Mouse (Mus musculus) midbrain, embryonic 16.5 days (tissue): Measurements from ENCODE around the gene Angptl2. TPM values are rescaled to one million over a fixed set of nuclear protein-coding genes. Genes with fewer than 3 reads are reported as not detected.
A peak's percentile ranks its signal among the peaks of the same experiment; 100 is the strongest.

ENCODE experiments used
- ATAC-seq: fragments of 200-750 bp; cut with Nextera tagmentation; 2 replicates; pipeline ENCODE4 v1.8.0; 2017; ENCODE audit warnings: moderate TSS enrichment
- H3K27ac ChIP-seq: fragments of 300-500 bp; sonication (generic); 2 replicates; pipeline ENCODE4 v1.5.1; 2014; ENCODE audit warnings: mild to moderate bottlenecking, low read length, mixed read lengths
- H3K27me3 ChIP-seq: fragments of 300-500 bp; sonication (generic); 2 replicates; pipeline ENCODE4 v1.6.1; 2014; ENCODE audit warnings: low read depth, low read length, mixed read lengths; ENCODE audit not compliant: control insufficient read depth, insufficient read depth
- H3K36me3 ChIP-seq: fragments of 300-500 bp; sonication (generic); 2 replicates; pipeline ENCODE4 v1.6.1; 2014; ENCODE audit warnings: mild to moderate bottlenecking, low read length, moderate library complexity, mixed read lengths; ENCODE audit not compliant: control insufficient read depth, insufficient read depth
- H3K4me1 ChIP-seq: fragments of 300-500 bp; sonication (generic); 2 replicates; pipeline ENCODE4 v1.6.1; 2014; ENCODE audit warnings: mild to moderate bottlenecking, low read length, mixed read lengths; ENCODE audit not compliant: control insufficient read depth, insufficient read depth
- H3K4me2 ChIP-seq: fragments of 300-500 bp; sonication (generic); 2 replicates; pipeline ENCODE4 v1.6.1; 2014; ENCODE audit warnings: mild to moderate bottlenecking, low read length, mixed read lengths
- H3K4me3 ChIP-seq: fragments of 300-500 bp; sonication (generic); 2 replicates; pipeline ENCODE4 v1.5.1; 2014; ENCODE audit warnings: low read depth, mild to moderate bottlenecking, low read length, moderate library complexity, mixed read lengths
- H3K9ac ChIP-seq: fragments of 300-500 bp; sonication (generic); 2 replicates; pipeline ENCODE4 v1.6.1; 2014; ENCODE audit warnings: low read depth, low read length, mixed read lengths
- H3K9me3 ChIP-seq: fragments of 300-500 bp; sonication (generic); replicated peaks from 2 replicates; pipeline ENCODE4 v1.6.1; 2014; ENCODE audit warnings: mild to moderate bottlenecking, low read length, mixed read lengths; ENCODE audit not compliant: control insufficient read depth, poor library complexity, severe bottlenecking
- WGBS: fragments of 180-500 bp; shearing (Covaris S2); extraction: QIAGEN DNeasy Blood & Tissue Kit; methylation state at CpG from one replicate; pipeline ENCODE4 v1.1.7; 2014; 5-methylcytosine and 5-hydroxymethylcytosine counted together
- polyA plus RNA-seq: library from polyadenylated mRNA; unstranded; fragments of >200 nt; fragmentation: Nextera tagmentation; extraction: Ambion mirVana; gene quantifications from 2 replicates; pipeline ENCODE4 v1.2.1, GENCODE M21; 2015

Angptl2 gene
- polyA plus RNA-seq, 1 experiment from 2014 or later, result 10.6 TPM

- Histone ChIP-seq H3K27ac (no peak overlapping the region), H3K27me3 (no peaks in the 10 kb centered on the region), H3K9ac (no peak overlapping the region), H3K4me1 (peaks cover 3% of the 10 kb centered on the region; the same call in 1 of the 2 replicates), H3K4me3 (no peak overlapping the region), H3K4me2 (no peak overlapping the region), H3K9me3 (no peaks in the 10 kb centered on the region), H3K36me3 (no peaks in the 10 kb centered on the region)
- 78% methylated on average over 6 of the region's 6 CpGs for WGBS
- no peak; the same call in 1 of the 2 replicates for ATAC-seq
Measured at GRCm38 (mm10) chr2:33232782-33233570, 17.1 kb downstream of the Angptl2 start.

GRCm38 (mm10) chr2:33233856-33234255 is 18.0 kb downstream of the Angptl2 start:
- no peak overlapping the region for H3K4me2 ChIP-seq
- no peak for ATAC-seq
- 76% methylated on average over 5 of the region's 5 CpGs for WGBS

GRCm38 (mm10) chr2:33234848-33235247 is 19.0 kb downstream of the Angptl2 start:
- H3K4me3 ChIP-seq, result no peak overlapping the region
- H3K9ac ChIP-seq, result no peak overlapping the region
- no peaks in the 10 kb centered on the region for H3K9me3 ChIP-seq
- no peak for ATAC-seq
- H3K4me1 ChIP-seq, result peaks cover 3% of the 10 kb centered on the region; the same call in 1 of the 2 replicates
- no peaks in the 10 kb centered on the region for H3K36me3 ChIP-seq
- no peak overlapping the region for H3K27ac ChIP-seq
- H3K4me2 ChIP-seq, result no peak overlapping the region
- WGBS, result 79% methylated on average over 4 of the region's 4 CpGs
- no peaks in the 10 kb centered on the region for H3K27me3 ChIP-seq

More at GRCm38 (mm10) chr2:33233856-33234255, 18.0 kb downstream of the Angptl2 start:
- H3K4me1 ChIP-seq, result peaks cover 3% of the 10 kb centered on the region; the same call in 1 of the 2 replicates
- H3K9me3 ChIP-seq, result no peaks in the 10 kb centered on the region
- H3K27ac ChIP-seq, result no peak overlapping the region
- no peaks in the 10 kb centered on the region for H3K36me3 ChIP-seq
- H3K27me3 ChIP-seq, result no peaks in the 10 kb centered on the region
- H3K4me3 ChIP-seq, result no peak overlapping the region
- H3K9ac ChIP-seq, result no peak overlapping the region

GRCm38 (mm10) chr2:33237581-33237980 is 21.7 kb downstream of the Angptl2 start:
- no peak for ATAC-seq
- no peaks in the 10 kb centered on the region for H3K9me3 ChIP-seq
- H3K36me3 ChIP-seq, result no peaks in the 10 kb centered on the region
- H3K27me3 ChIP-seq, result no peaks in the 10 kb centered on the region
- peak overlapping the region; percentile 14; the same call in 1 of the 2 replicates for H3K27ac ChIP-seq
- H3K4me3 ChIP-seq, result no peak overlapping the region
- 81% methylated on average over 6 of the region's 6 CpGs for WGBS
- H3K9ac ChIP-seq, result no peak overlapping the region
- peaks cover 3% of the 10 kb centered on the region; the same call in 1 of the 2 replicates for H3K4me1 ChIP-seq
- no peak overlapping the region for H3K4me2 ChIP-seq

GRCm38 (mm10) chr2:33244880-33245279 is 29.0 kb downstream of the Angptl2 start:
- Histone ChIP-seq H3K27me3 (no peaks in the 10 kb centered on the region), H3K4me2 (no peak overlapping the region), H3K9ac (no peak overlapping the region), H3K4me3 (no peak overlapping the region), H3K27ac (no peak overlapping the region), H3K9me3 (no peaks in the 10 kb centered on the region), H3K4me1 (no peaks in the 10 kb centered on the region), H3K36me3 (no peaks in the 10 kb centered on the region)
- no peak for ATAC-seq
- WGBS, result 85% methylated on average over 6 of the region's 6 CpGs

GRCm38 (mm10) chr2:33245350-33245749 is 29.5 kb downstream of the Angptl2 start:
- Histone ChIP-seq H3K9ac (no peak overlapping the region), H3K4me1 (no peaks in the 10 kb centered on the region), H3K4me3 (no peak overlapping the region), H3K36me3 (no peaks in the 10 kb centered on the region), H3K27ac (no peak overlapping the region), H3K9me3 (no peaks in the 10 kb centered on the region), H3K4me2 (no peak overlapping the region), H3K27me3 (no peaks in the 10 kb centered on the region)
- ATAC-seq, result no peak

- Histone ChIP-seq H3K27ac (no peak overlapping the region), H3K9ac (no peak overlapping the region), H3K4me2 (no peak overlapping the region), H3K4me3 (no peak overlapping the region), H3K9me3 (no peaks in the 10 kb centered on the region), H3K36me3 (no peaks in the 10 kb centered on the region), H3K4me1 (no peaks in the 10 kb centered on the region), H3K27me3 (no peaks in the 10 kb centered on the region)
- ATAC-seq, result no peak
- WGBS, result 85% methylated on average over 5 of the region's 5 CpGs
Measured at GRCm38 (mm10) chr2:33246841-33247240, 31.0 kb downstream of the Angptl2 start.

- ATAC-seq, result no peak
- Histone ChIP-seq H3K27ac (no peak overlapping the region), H3K9me3 (no peaks in the 10 kb centered on the region), H3K4me2 (no peak overlapping the region), H3K36me3 (no peaks in the 10 kb centered on the region), H3K27me3 (no peaks in the 10 kb centered on the region), H3K9ac (no peak overlapping the region), H3K4me1 (no peaks in the 10 kb centered on the region), H3K4me3 (no peak overlapping the region)
- WGBS, result 91% methylated on average over 7 of the region's 7 CpGs
Measured at GRCm38 (mm10) chr2:33248549-33248948, 32.7 kb downstream of the Angptl2 start.

GRCm38 (mm10) chr2:33249922-33250633 is 34.2 kb downstream of the Angptl2 start:
- no peak overlapping the region for H3K9ac ChIP-seq
- no peak overlapping the region for H3K4me2 ChIP-seq
- no peak for ATAC-seq
- H3K4me3 ChIP-seq, result no peak overlapping the region
- 86% methylated on average over 3 of the region's 3 CpGs for WGBS
- no peak overlapping the region for H3K27ac ChIP-seq
- H3K9me3 ChIP-seq, result no peaks in the 10 kb centered on the region
- no peaks in the 10 kb centered on the region for H3K36me3 ChIP-seq
- peaks cover 7% of the 10 kb centered on the region; the same call in 1 of the 2 replicates for H3K4me1 ChIP-seq
- H3K27me3 ChIP-seq, result no peaks in the 10 kb centered on the region
